Mouse (Mus musculus) MEL (cell line): Measurements from ENCODE around the gene Morf4l1. TPM values are rescaled to one million over a fixed set of nuclear protein-coding genes. Genes with fewer than 3 reads are reported as not detected.
"Not testable (repeated sequence)": the region's sequence is repeated elsewhere in the genome, so short reads cannot be mapped to it uniquely, and the experiment has no call there.

Experiments used
- DNase-seq: peaks from one replicate; pipeline ENCODE4 v3.0.0; 2011; ENCODE audit warnings: low read depth, low spot score
- H3K27ac ChIP-seq: 2 replicates; pipeline ENCODE4 v1.5.1; 2012; ENCODE audit warnings: low read depth, mild to moderate bottlenecking, control low read depth, low read length, moderate library complexity; ENCODE audit not compliant: control insufficient read depth
- H3K27me3 ChIP-seq, 2 experiments: fragments of 150-350 bp in 1 of 2; sonication (generic) in 1 of 2; 2 replicates each; pipeline ENCODE4 v1.6.1; 2012; ENCODE audit warnings: low read length in 2 of 2, mild to moderate bottlenecking in 2 of 2, improper control_type of control experiment in 1 of 2, moderate library complexity in 1 of 2; ENCODE audit not compliant: insufficient read depth in 2 of 2, control insufficient read depth in 1 of 2
- H3K36me3 ChIP-seq, 2 experiments: 2 replicates each; pipeline ENCODE4 v1.6.1; 2012 to 2014; ENCODE audit warnings: low read length in 2 of 2, improper control_type of control experiment in 1 of 2, inconsistent platforms in 1 of 2, mild to moderate bottlenecking in 1 of 2; ENCODE audit not compliant: insufficient read depth in 2 of 2, control insufficient read depth in 1 of 2
- H3K4me1 ChIP-seq, 2 experiments: fragments of 150-350 bp in 1 of 2; sonication (generic) in 1 of 2; 2 replicates each; pipeline ENCODE4 v1.6.1; 2012; ENCODE audit warnings: low read length in 2 of 2, improper control_type of control experiment in 1 of 2, mild to moderate bottlenecking in 1 of 2; ENCODE audit not compliant: insufficient read depth in 2 of 2, control insufficient read depth in 1 of 2
- H3K4me3 ChIP-seq, 2 experiments: fragments of 150-350 bp in 1 of 2; sonication (generic) in 1 of 2; 2 replicates each; pipeline ENCODE4 v1.5.1; 2012; ENCODE audit warnings: low read depth in 2 of 2, low read length in 2 of 2, mild to moderate bottlenecking in 2 of 2, moderate library complexity in 2 of 2, control low read depth in 1 of 2, improper control_type of control experiment in 1 of 2; ENCODE audit not compliant: control insufficient read depth in 1 of 2, insufficient read depth in 1 of 2
- H3K79me2 ChIP-seq: 2 replicates; pipeline ENCODE4 v1.6.1; 2012; ENCODE audit warnings: mild to moderate bottlenecking, low read length, moderate library complexity; ENCODE audit not compliant: control insufficient read depth, poor library complexity, insufficient read depth
- H3K9ac ChIP-seq: 2 replicates; pipeline ENCODE4 v1.6.1; 2012; ENCODE audit warnings: low read depth, mild to moderate bottlenecking, control low read depth, low read length, moderate library complexity; ENCODE audit not compliant: control insufficient read depth, poor library complexity, severe bottlenecking
- H3K9me3 ChIP-seq: fragments of 150-350 bp; sonication (generic); replicated peaks from 2 replicates; pipeline ENCODE4 v1.6.1; 2012; ENCODE audit warnings: mild to moderate bottlenecking, low read length, improper control_type of control experiment, moderate library complexity; ENCODE audit not compliant: insufficient read depth
- CTCF ChIP-seq, 3 experiments: IDR thresholded peaks in 2 of 3; conservative IDR thresholded peaks in 1 of 3; 2 replicates each; pipeline ENCODE4 v1.5.1; 2011 to 2012; ENCODE audit warnings: low read length in 3 of 3, low read depth in 2 of 3, mild to moderate bottlenecking in 2 of 3, improper control_type of control experiment in 1 of 3, inconsistent platforms in 1 of 3, mixed read lengths in 1 of 3, moderate library complexity in 1 of 3; ENCODE audit not compliant: control insufficient read depth in 1 of 3, insufficient read depth in 1 of 3, poor library complexity in 1 of 3, severe bottlenecking in 1 of 3
- MAFK ChIP-seq: IDR thresholded peaks from 2 replicates; pipeline ENCODE4 v1.6.1; 2011; ENCODE audit warnings: low read depth, mild to moderate bottlenecking, low read length, improper control_type of control experiment, borderline replicate concordance
- MAZ ChIP-seq: IDR thresholded peaks from 2 replicates; pipeline ENCODE4 v1.6.1; 2012; ENCODE audit warnings: low read depth, mild to moderate bottlenecking, inconsistent platforms, low read length, improper control_type of control experiment
- NRF1 ChIP-seq: IDR thresholded peaks from 2 replicates; pipeline ENCODE4 v1.6.1; 2014; ENCODE audit warnings: low read depth, mild to moderate bottlenecking, inconsistent platforms, low read length, improper control_type of control experiment, moderate library complexity; ENCODE audit not compliant: poor library complexity, insufficient read depth, severe bottlenecking
- POLR2AphosphoS2 ChIP-seq: IDR thresholded peaks from 2 replicates; pipeline ENCODE4 v1.6.1; 2011; ENCODE audit warnings: low read length, improper control_type of control experiment
- SMC3 ChIP-seq: IDR thresholded peaks from 2 replicates; pipeline ENCODE4 v1.6.1; 2011; ENCODE audit warnings: low read depth, low read length, improper control_type of control experiment
- TBP ChIP-seq: IDR thresholded peaks from 2 replicates; pipeline ENCODE4 v1.8.0; 2011; ENCODE audit warnings: low read depth, low read length, improper control_type of control experiment
- ZKSCAN1 ChIP-seq: IDR thresholded peaks from 2 replicates; pipeline ENCODE4 v1.6.1; 2012; ENCODE audit warnings: low read depth, mild to moderate bottlenecking, inconsistent platforms, low read length, improper control_type of control experiment, moderate library complexity
- polyA plus RNA-seq, 2 experiments: library from polyadenylated mRNA; stranded (reverse) in 1 of 2; unstranded in 1 of 2; fragments of >175 nt in 1 of 2; fragments of >200 nt in 1 of 2; gene quantifications; 2 replicates each; pipeline versions ENCODE4 v1.2.1 to v1.2.4; 2012; ENCODE audit warnings: low replicate concordance in 2 of 2, low read depth in 1 of 2; ENCODE audit not compliant: insufficient read length in 2 of 2, insufficient read depth in 1 of 2, missing spikeins in 1 of 2
- total RNA-seq: library from RNA; depleted of rRNA; stranded (reverse); fragments of 300-350 nt; gene quantifications from 2 replicates; pipeline ENCODE4 v1.2.3, GENCODE M21; 2012

Morf4l1 gene
- total and polyA plus RNA-seq, 3 experiments = 107 to 292 (median 190) TPM

DNA sequence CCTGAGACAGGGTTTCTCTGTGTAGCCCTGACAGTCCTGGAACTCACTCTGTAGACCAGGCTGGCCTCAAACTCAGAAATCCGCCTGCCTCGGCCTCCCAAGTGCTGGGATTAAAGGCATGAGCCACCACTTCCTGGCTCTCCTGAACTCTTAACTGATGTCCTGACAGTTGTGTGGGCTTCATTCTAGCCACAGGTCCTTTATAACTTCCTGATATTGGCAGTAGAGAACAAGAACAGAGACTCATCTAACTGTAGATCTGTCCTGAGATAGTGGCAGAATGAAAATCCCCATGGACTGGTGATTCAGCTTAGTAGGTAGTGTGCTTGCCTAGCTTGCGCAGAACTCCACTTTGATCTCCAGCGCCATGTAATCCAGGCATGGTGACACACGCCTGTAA, 53.6 kb downstream of the Morf4l1 start:
- H3K9ac ChIP-seq, H3K4me1 ChIP-seq, H3K27ac ChIP-seq, DNase-seq, H3K27me3 ChIP-seq, H3K4me3 ChIP-seq, H3K79me2 ChIP-seq, H3K36me3 ChIP-seq, H3K9me3 ChIP-seq: not testable (repeated sequence)

DNA sequence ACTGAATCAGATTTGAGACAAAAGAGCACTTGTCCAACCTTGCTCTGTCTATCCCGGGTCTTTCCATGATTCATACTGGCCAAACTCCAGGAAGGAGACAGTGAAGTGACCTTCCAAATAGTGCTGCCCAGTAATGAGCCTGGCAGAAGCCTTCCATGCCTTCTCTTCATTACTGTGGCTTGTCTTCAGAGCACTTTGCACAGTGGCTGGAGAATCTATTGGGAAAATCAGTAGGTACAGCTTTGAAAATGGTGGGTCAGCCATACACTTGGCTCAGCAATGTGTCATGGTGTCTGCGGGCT, 54.0 kb downstream of the Morf4l1 start:
- TF ChIP-seq CTCF (IDR thresholded peaks at IDR 0.05 in 2 of 3, conservative IDR thresholded peaks at IDR 0.05 in 1 of 3; ENCODE audit: control insufficient read depth in 1 of 3, insufficient read depth in 1 of 3, low read depth in 2 of 3, low read length in 3 of 3, poor library complexity in 1 of 3, severe bottlenecking in 1 of 3) (no peak), ZKSCAN1 (no peak)
- TF ChIP-seq, all 39 proteins: peak for 0
- Histone ChIP-seq H3K79me2 (no peaks in the 10 kb centered on the region), H3K4me3 (no peak overlapping the region), H3K27me3 (no peaks in the 10 kb centered on the region), H3K9me3 (no peaks in the 10 kb centered on the region), H3K4me1 (peaks cover 0 to 2% of the 10 kb centered on the region in 2 experiments; a peak in 1 of 4 replicates), H3K27ac (no peak overlapping the region), H3K36me3 (no peaks in the 10 kb centered on the region), H3K9ac (no peak overlapping the region)
- DNase-seq = no peak

DNA sequence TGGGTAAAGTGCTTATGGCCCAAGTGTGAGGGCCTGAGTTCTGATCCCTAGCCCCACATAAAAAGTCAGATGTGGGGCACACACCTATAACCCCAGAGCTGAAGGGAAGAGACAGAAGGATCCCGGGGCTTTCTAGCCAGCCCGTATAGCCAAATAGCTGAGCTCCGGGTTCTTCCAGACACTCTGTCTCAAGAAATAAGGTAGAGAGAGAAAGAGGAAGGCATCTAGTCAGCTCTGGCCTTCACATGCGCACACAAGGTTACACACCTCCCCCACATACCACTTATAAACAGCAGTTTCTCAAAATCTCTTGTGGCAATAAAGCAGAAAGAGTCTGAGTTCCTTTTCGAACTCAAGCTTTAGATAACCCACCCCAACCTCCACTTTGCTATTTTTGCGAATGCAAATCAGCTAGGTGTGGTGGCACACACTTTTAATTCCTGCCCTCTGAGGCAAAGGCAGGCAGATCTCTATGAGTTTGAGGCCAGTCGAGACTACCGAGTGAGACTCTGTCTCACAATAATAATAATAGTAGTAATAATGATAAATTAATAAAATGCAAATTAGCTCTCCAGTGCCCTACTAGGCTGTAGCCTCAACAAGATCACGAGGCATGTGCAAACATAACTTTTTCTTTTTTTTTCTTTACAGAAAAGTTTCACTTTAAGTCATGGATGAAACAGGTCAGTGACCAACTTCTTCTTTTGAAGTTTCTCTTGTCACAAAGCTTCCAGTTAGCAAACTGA, 54.6 kb downstream of the Morf4l1 start:
- H3K4me3 ChIP-seq = no peak overlapping the region
- no peak overlapping the region for H3K27ac ChIP-seq
- H3K27me3 ChIP-seq = no peaks in the 10 kb centered on the region
- H3K4me1 ChIP-seq = peaks cover 0 to 2% of the 10 kb centered on the region in 2 experiments; a peak in 1 of 4 replicates
- H3K9ac ChIP-seq = no peak overlapping the region
- no peaks in the 10 kb centered on the region for H3K36me3 ChIP-seq
- no peaks in the 10 kb centered on the region for H3K79me2 ChIP-seq
- H3K9me3 ChIP-seq = no peaks in the 10 kb centered on the region
- no peak for DNase-seq
- TF ChIP-seq POLR2AphosphoS2 (no peak), NRF1 (0 out of 2 replicates have a peak, but pooled peaks have one; percentile 38), MAFK (no peak), TBP (peak; percentile 75), SMC3 (no peak), ZKSCAN1 (no peak), MAZ (no peak)
- TF ChIP-seq, all 39 proteins: peak for 2
